Mouse (Mus musculus): Measurements from ENCODE around the gene Tln2. TPM values are rescaled to one million over a fixed set of nuclear protein-coding genes. Genes with fewer than 3 reads are reported as not detected.

Tln2 gene
- polyA plus RNA-seq, 1 experiment, result 0.01 TPM

DNA sequence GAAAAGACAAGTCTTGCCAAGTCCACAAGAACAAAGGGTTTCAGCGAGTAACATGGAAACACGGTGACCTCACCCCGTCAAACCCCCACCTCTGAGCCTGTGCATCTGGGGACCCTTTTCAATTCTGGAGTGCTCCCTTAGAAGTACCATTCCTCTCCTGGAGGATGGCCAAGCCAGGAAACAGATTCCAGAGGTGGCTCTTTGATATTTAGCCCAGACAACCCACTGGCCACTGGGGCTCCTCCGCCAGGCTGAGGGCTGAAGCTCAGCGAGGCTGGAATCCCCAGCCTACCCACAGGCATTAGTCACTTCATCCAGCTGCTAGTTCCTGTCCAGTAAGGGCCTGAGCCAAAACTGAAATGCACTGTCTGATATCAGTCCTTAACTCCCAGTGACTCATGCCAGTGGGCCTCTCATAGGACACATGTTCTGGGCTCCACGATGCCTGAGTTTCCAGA is 6.3 kb upstream of the Tln2 start:
- TF ChIP-seq TAL1 (IDR thresholded peaks at IDR 0.05; ENCODE audit: low read length) (no peak), GATA1 (IDR thresholded peaks at IDR 0.05; ENCODE audit: low read length) (no peak)
- Histone ChIP-seq H3K27me3 (ENCODE audit: control insufficient read depth) (no peaks in the 10 kb centered on the region), H3K4me3 (replicated peaks) (no peak overlapping the region), H3K36me3 (ENCODE audit: control insufficient read depth) (no peaks in the 10 kb centered on the region), H3K4me1 (ENCODE audit: control insufficient read depth) (no peaks in the 10 kb centered on the region), H3K9me3 (ENCODE audit: control insufficient read depth, low read length) (no peaks in the 10 kb centered on the region)

DNA sequence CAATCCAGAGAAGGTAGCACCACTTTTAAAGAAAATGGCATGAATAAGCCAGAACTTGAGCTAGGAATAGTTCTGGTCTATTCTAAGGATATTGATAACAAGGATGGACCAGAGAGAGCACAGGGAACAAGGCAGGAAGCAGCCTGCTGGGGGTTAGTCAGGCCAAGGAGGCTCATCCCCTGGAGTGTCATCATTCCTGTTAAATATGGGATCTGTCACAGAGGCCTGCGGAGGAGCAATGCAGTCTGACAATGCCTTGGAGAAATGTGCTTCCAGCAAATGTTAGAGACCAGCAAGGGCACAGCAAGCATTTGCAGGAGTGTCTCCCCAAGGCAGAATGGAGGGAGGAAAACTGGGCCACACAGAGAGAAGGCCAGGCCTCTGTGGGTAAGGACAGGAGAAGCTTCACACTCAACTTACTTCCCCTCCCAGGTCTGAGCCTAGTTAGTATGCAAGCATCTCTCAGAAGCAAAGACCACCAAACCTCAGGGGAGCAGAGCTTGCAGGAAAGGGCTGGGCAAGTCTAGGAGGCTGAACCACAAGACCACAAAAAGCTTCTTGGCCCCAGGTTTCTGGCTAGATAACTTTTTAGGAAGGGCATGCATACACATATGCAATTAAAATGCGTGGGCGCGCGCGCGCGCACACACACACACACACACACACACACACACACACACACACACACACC is 9.5 kb downstream of the Tln2 start:
- no peak overlapping the region for H3K4me3 ChIP-seq (replicated peaks)
- H3K36me3 ChIP-seq (ENCODE audit: control insufficient read depth), result no peaks in the 10 kb centered on the region; the same call in 1 of the 2 replicates
- peaks cover 8% of the 10 kb centered on the region for H3K9me3 ChIP-seq (ENCODE audit: control insufficient read depth, low read length)
- no peak for TF ChIP-seq GATA1 (IDR thresholded peaks at IDR 0.05; ENCODE audit: low read length)
- H3K4me1 ChIP-seq (ENCODE audit: control insufficient read depth), result no peaks in the 10 kb centered on the region
- H3K27me3 ChIP-seq (ENCODE audit: control insufficient read depth), result no peaks in the 10 kb centered on the region

DNA sequence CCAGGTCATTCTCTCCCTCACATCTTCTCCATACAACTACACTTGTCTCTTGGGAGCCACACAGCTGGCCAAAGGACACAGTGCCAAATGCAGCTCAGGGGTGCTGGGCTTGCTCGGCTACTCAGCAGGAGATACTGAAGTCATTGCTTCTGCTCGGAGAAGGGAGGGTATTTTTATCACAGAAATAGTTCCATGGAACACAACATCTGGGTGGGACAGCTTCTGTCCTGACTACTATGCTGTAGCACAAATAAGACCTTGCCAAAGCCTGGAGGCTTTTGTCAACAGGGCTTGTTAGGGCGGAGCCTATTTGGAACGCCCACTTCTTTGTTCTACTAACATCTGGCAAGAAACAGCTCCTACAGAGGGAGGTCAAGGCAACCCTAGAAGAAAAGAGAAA is 10.2 kb downstream of the Tln2 start:
- H3K36me3 ChIP-seq (ENCODE audit: control insufficient read depth), result no peaks in the 10 kb centered on the region; the same call in 1 of the 2 replicates
- no peak overlapping the region for H3K4me3 ChIP-seq (replicated peaks)
- H3K9me3 ChIP-seq (ENCODE audit: control insufficient read depth, low read length), result peaks cover 8% of the 10 kb centered on the region
- no peaks in the 10 kb centered on the region for H3K4me1 ChIP-seq (ENCODE audit: control insufficient read depth)
- no peak for TF ChIP-seq TAL1 (IDR thresholded peaks at IDR 0.05; ENCODE audit: low read length)
- no peak for TF ChIP-seq GATA1 (IDR thresholded peaks at IDR 0.05; ENCODE audit: low read length)
- H3K27me3 ChIP-seq (ENCODE audit: control insufficient read depth), result no peaks in the 10 kb centered on the region

GRCm38 (mm10) chr9:67546650-67547049 is 12.9 kb downstream of the Tln2 start:
- no peaks in the 10 kb centered on the region for H3K36me3 ChIP-seq (ENCODE audit: control insufficient read depth)
- H3K9me3 ChIP-seq (ENCODE audit: control insufficient read depth, low read length), result peaks cover under 1% of the 10 kb centered on the region; the same call in 1 of the 2 replicates
- H3K4me1 ChIP-seq (ENCODE audit: control insufficient read depth), result no peaks in the 10 kb centered on the region
- no peak for TF ChIP-seq TAL1 (IDR thresholded peaks at IDR 0.05; ENCODE audit: low read length)
- no peak for TF ChIP-seq GATA1 (IDR thresholded peaks at IDR 0.05; ENCODE audit: low read length)
- H3K4me3 ChIP-seq (replicated peaks), result no peak overlapping the region
- no peaks in the 10 kb centered on the region for H3K27me3 ChIP-seq (ENCODE audit: control insufficient read depth)

DNA sequence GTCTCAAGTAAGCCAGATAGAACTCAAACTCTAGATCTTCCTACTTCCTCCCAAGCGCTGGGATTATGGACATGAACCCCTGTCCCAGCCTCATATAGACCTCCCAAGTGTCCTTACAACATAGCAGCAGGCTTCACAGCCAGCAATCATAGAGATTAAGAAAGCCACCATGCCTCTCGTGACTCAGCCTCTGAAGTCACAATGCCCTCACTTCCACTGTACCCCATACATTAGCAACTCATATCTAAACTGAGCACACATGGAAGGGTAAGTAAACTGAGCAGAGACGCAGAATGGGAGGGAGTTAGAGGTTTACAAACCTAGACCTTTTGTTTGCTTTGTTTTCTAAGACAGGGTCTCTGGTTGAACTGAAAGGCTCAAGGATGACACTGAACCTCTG is 13.7 kb downstream of the Tln2 start:
- Histone ChIP-seq H3K36me3 (ENCODE audit: control insufficient read depth) (no peaks in the 10 kb centered on the region), H3K9me3 (ENCODE audit: control insufficient read depth, low read length) (no peaks in the 10 kb centered on the region), H3K4me3 (replicated peaks) (no peak overlapping the region), H3K27me3 (ENCODE audit: control insufficient read depth) (no peaks in the 10 kb centered on the region), H3K4me1 (ENCODE audit: control insufficient read depth) (no peaks in the 10 kb centered on the region)
- TF ChIP-seq GATA1 (IDR thresholded peaks at IDR 0.05; ENCODE audit: low read length) (no peak), TAL1 (IDR thresholded peaks at IDR 0.05; ENCODE audit: low read length) (no peak)

DNA sequence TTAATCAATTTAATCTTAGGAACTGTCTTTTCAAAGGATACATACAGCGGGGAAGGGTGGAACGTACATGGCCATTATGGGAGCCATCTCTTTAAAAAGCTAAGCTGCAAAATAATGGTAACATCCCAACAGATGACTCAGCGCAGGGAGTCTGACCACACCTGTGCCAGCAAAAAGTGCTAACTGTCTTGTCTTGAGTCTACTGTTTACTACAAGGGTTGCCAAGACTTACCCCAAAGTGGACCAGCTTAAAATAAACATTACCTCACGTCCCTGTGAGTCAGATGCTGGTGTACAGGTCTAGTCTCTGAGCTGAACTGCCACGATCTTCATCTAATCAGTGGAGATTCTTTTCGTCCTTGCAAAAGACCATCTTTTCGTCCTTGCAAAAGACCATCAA is 14.7 kb downstream of the Tln2 start:
- Histone ChIP-seq H3K27me3 (ENCODE audit: control insufficient read depth) (no peaks in the 10 kb centered on the region), H3K36me3 (ENCODE audit: control insufficient read depth) (no peaks in the 10 kb centered on the region), H3K4me3 (replicated peaks) (no peak overlapping the region), H3K9me3 (ENCODE audit: control insufficient read depth, low read length) (no peaks in the 10 kb centered on the region), H3K4me1 (ENCODE audit: control insufficient read depth) (no peaks in the 10 kb centered on the region)
- TF ChIP-seq TAL1 (IDR thresholded peaks at IDR 0.05; ENCODE audit: low read length), result no peak
- no peak for TF ChIP-seq GATA1 (IDR thresholded peaks at IDR 0.05; ENCODE audit: low read length)

DNA sequence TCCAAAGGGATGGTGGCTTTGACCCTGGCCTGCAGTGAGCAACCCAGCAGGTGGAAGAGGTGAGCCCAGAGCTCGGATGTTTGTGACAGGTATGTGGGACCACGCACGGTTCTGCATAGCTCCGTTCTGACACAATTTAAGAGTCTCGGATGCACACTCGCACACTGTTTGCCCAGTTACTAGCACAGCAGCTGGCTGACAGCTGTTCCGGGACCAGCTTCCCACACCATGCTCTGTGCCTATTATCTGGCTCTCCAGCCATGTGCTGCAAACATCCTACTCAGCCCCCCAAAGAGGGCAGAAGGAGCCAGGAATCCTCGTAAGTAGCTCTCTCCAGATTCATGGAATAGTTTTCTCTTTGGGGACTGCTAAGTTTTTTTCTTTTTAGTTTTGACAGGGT is 17.6 kb downstream of the Tln2 start:
- TF ChIP-seq TAL1 (IDR thresholded peaks at IDR 0.05; ENCODE audit: low read length) (no peak), GATA1 (IDR thresholded peaks at IDR 0.05; ENCODE audit: low read length) (no peak)

DNA sequence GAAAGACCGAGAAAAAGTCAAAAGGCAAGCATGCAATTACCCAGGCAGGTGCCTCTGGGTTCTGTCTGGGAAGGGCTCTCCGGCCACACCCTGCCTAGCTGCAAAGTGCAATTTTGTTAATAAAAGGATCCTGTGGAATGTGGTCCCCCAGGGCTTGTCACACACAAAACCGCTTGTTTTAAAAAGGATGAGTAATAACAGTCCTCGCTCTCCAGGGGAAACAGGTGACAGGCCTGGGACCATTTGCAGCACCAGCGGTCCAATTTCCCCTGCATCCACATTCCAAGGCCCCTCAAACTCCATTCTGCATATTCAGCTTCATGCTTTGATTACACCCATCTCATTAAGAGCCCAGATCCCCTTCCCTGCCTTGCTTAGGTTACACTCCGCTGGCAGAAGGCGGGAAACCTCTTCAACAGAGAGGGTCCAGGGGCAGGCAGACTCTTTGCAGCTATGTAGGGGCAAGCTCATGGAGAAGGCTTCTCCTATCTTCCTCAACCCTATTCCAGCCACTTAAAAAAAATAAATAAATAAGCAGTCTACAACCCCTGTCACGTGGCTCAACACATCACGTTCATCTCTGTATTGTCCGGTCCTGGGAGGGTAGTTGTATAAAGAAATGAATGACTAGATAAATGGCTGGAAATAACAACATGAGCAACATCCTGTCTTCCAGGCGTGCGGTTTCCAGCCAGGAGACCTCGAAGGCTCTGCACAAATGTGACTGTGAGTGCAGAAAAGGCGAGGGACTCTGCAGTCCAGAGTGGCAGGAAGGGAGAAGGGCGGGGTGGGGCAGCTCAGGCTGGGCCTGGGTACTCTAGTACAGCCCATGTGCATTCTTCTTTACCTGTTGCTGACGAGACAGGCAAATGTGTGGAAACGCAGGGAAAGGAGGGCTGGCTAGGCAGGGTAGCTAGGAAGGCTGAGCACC is 19.5 kb downstream of the Tln2 start:
- H3K36me3 ChIP-seq (ENCODE audit: control insufficient read depth), result no peaks in the 10 kb centered on the region
- H3K4me3 ChIP-seq (replicated peaks), result no peak overlapping the region
- TF ChIP-seq TAL1 (IDR thresholded peaks at IDR 0.05; ENCODE audit: low read length) (no peak), GATA1 (IDR thresholded peaks at IDR 0.05; ENCODE audit: low read length) (no peak)
- H3K9me3 ChIP-seq (ENCODE audit: control insufficient read depth, low read length), result no peaks in the 10 kb centered on the region
- no peaks in the 10 kb centered on the region for H3K27me3 ChIP-seq (ENCODE audit: control insufficient read depth)
- no peaks in the 10 kb centered on the region for H3K4me1 ChIP-seq (ENCODE audit: control insufficient read depth)

More for the DNA sequence above, 17.6 kb downstream of the Tln2 start:
- Histone ChIP-seq H3K4me1 (ENCODE audit: control insufficient read depth) (no peaks in the 10 kb centered on the region), H3K27me3 (ENCODE audit: control insufficient read depth) (no peaks in the 10 kb centered on the region), H3K4me3 (replicated peaks) (no peak overlapping the region), H3K9me3 (ENCODE audit: control insufficient read depth, low read length) (no peaks in the 10 kb centered on the region), H3K36me3 (ENCODE audit: control insufficient read depth) (no peaks in the 10 kb centered on the region)

- TF ChIP-seq TAL1 (IDR thresholded peaks at IDR 0.05; ENCODE audit: low read length) (no peak), GATA1 (IDR thresholded peaks at IDR 0.05; ENCODE audit: low read length) (no peak)
- H3K36me3 ChIP-seq (ENCODE audit: control insufficient read depth), result no peaks in the 10 kb centered on the region
Measured at GRCm38 (mm10) chr9:67534420-67534819, 25.1 kb downstream of the Tln2 start.

More at GRCm38 (mm10) chr9:67534420-67534819, 25.1 kb downstream of the Tln2 start:
- Histone ChIP-seq H3K4me3 (replicated peaks) (no peak overlapping the region), H3K27me3 (ENCODE audit: control insufficient read depth) (no peaks in the 10 kb centered on the region), H3K9me3 (ENCODE audit: control insufficient read depth, low read length) (no peaks in the 10 kb centered on the region), H3K4me1 (ENCODE audit: control insufficient read depth) (no peaks in the 10 kb centered on the region)
